Mouse (Mus musculus) left cerebral cortex, adult 2 months (tissue): ENCODE measurements around the gene Slco2b1. TPM values are rescaled to one million over a fixed set of nuclear protein-coding genes. Genes with fewer than 3 reads are reported as not detected.

Experiments used
- DNase-seq, 2 experiments: peaks; one replicate each; pipeline ENCODE4 v3.0.0; 2021 to 2022; ENCODE audit warnings: low spot score in 2 of 2, mixed read lengths in 1 of 2; ENCODE audit errors: extremely low spot score in 1 of 2
- H3K27ac ChIP-seq: fragments of 200-600 bp; 2 replicates; pipeline ENCODE4 v1.8.1; 2022
- H3K4me3 ChIP-seq: fragments of 200-600 bp; 2 replicates; pipeline ENCODE4 v1.8.1; 2022
- CTCF ChIP-seq: fragments of 200-600 bp; IDR thresholded peaks from 2 replicates; pipeline ENCODE4 v1.8.1; 2022; ENCODE audit warnings: antibody characterized with exemption, mild to moderate bottlenecking, moderate library complexity
- intact Hi-C: fragments of 180-260 bp; cut with DNase I; formaldehyde crosslinking; loops from one replicate; pipeline ENCODE4 v1.15.1; 2025
- total RNA-seq, 2 experiments: library from RNA; stranded (reverse); gene quantifications; 2 replicates each; pipeline ENCODE4 v1.2.3; 2021

The Slco2b1 gene
- total RNA-seq, 2 experiments from 2014 or later, result 12.3 to 12.9 TPM

DNA sequence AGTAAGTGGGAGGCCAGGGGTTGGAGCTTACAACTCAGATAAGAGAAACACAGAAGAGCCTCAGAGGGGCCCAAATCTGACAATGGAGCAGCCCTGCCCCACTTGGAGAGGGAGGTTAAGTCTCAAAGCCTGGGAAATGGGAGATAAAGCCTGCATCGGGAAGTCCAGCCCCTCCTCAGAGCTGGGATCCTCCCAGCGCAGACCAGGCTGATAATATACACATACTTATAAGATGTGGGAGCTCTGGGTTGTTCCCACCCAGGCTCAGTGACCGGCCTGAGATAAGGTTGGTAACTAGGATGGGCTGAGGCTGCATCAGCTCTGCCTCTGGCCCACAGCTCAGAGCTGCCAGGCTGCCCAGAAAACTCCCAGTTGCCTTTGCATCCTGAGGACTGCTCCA is 69.1 kb downstream of the Slco2b1 start:
- TF ChIP-seq CTCF, result no peak
- H3K27ac ChIP-seq, result no peak overlapping the region
- no peak overlapping the region for H3K4me3 ChIP-seq
- intact Hi-C loops, result no loop called here
- DNase-seq, result no peak

DNA sequence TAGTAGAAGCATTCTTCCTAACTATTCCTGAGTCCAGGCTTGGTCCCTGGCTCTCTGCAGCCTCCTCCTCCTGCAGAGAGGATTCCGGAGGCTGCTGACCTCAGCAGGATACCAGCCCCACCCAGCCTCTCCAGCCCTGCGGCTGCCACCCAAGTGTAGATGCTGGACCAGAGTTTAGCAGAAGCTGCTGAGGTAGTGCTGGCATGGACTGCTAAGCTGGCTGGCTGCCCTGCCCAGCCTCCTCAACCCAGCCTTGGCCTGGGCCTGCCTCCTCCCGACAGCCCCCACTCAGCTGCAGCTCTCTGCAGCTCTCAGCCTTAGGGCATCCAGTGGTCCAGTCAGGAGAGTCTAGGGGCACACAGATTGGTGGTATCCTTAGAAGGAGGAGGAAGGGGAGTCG is 69.9 kb downstream of the Slco2b1 start:
- H3K27ac ChIP-seq, result no peak overlapping the region
- intact Hi-C loops, result no loop called here
- no peak for TF ChIP-seq CTCF
- no peak for DNase-seq
- no peak overlapping the region for H3K4me3 ChIP-seq

DNA sequence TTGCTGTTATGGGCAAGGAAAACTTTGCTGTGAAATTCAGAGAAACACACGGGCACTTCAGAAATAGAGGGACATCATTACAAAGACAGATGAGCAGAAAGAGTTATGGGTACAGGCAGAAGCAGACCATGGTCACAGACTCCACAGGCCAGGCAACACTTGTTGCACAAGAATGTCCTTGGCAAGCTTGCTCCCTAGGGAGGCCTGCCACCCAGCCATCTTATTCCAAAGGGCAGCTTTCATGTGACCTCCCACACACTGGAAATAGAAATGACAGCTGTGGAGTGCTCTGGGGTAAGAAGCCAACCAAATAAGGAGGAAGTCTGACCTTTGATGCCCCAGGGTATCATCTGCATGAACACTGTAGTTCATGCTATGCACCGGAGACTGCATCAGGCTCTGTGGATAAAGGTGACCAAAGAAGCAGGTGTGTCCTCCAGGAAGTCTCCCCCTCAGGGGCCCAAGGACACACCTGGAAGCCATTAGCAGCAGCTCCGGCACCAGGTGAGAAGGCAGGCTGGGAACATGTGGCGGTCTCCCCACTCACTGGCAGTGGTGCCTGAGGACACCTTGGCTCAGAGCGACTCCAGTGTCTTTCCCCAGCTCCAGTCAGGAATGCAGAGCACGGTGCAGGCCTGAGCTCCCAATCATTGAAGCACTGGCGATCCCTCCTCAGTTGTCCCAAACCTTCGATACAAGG is 77.0 kb downstream of the Slco2b1 start:
- Histone ChIP-seq H3K4me3 (no peak overlapping the region), H3K27ac (no peak overlapping the region)
- intact Hi-C loops, result no loop called here
- no peak for DNase-seq
- no peak for TF ChIP-seq CTCF

DNA sequence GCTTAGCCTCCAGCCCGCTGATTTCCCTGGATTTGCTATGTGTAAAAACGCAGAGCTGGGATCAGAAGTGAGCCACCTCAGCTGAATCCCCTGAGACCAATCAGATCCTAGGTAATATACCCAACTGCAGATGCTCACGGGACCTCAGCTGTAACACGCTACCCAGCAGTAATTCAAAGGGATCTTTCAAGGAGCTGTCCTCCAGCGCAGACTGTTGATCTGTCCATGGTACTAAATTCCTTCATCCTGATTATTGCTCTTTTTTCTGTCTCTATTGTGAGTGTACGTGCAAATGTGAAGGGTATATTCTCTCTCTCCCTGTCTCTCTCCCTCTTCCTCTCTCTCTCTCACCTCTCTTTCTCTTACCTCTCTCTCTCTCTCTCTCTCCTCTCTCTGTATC is 78.9 kb downstream of the Slco2b1 start:
- intact Hi-C loops, result no loop called here
- no peak for TF ChIP-seq CTCF
- H3K4me3 ChIP-seq, result no peak overlapping the region

DNA sequence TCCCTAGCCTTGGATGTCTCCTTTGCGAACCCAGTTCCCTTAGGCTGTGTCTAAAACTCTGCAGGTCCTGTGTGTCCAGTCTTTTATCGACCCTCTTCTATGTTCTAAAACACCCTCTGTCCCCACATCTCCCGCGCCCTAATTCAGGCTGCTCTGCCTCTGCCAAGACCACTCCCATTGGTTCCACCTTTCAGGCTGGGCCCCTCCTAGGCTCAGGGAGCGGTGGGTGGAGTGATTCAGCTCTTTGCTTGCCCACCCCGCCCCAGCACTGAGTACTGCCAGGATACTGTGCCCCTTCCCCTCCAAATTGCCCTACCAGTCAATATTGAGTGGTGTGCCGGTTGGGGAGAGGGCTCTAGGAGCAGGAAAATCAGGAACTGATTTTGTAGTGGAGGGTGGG is 83.8 kb downstream of the Slco2b1 start:
- intact Hi-C loops, result loop anchor here (10.0 kb wide), 1 partner anchor 377 kb away; the partner anchor contains the start of gene Chrdl2
- Histone ChIP-seq H3K4me3 (no peak overlapping the region), H3K27ac (no peak overlapping the region)
- TF ChIP-seq CTCF, result no peak
- DNase-seq, result no peak

More for the DNA sequence above, 78.9 kb downstream of the Slco2b1 start:
- no peak overlapping the region for H3K27ac ChIP-seq
- DNase-seq, result no peak

DNA sequence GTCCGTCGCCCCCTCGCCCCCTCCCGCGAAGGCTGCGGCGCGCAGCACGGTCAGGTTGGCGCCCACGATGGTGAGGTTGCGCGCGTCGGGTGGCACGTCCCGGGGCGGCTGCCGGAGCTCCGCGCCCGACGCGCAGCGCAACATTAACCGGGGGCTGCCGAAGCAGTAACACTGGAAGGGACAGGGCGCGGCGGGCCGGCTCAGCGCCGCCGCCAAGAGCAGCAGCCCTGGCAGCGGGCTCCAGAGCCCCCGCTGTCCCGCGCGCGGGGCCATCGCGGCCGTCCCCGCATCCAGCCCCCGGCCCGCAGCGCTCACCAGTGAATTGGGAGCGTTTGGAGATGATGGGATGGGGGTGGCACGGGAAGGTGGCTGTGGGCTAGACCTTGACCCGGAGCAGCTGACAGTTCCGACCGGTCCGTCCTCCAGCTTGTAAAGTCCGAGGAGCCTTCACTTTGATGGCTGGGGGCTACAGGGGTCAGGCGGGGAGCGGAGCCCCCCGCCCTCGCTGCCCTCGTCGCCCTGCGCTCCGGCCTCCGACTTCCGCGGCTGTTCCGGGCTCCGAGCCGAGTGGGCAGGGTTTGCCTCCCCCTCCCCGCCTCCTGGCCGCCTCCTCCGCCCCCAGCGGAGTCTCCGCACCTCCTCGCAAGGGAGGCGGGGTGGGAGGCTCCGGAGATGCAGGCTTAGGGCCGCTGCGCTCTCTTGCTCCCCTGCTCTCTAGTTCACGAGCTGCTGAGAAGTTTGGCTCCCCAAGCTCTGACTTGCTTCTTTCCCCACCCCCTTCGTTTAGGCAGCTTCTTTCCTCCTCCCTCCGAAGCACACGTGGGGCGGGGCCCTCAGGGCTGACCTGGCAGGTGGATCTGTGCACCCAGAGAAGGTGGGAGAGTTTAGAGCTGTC is 84.5 kb downstream of the Slco2b1 start, which contains the start of gene Tpbgl:
Gene Tpbgl (minus strand): TSS at position 728 of the 895 bp plus-strand sequence.
- peak; percentile 34 to 53 for DNase-seq
- TF ChIP-seq CTCF, result no peak
- no peak within 1 kb of the TSS for H3K27ac ChIP-seq
- intact Hi-C loops, result loop anchor here (10.0 kb wide), 1 partner anchor 378 kb away; the partner anchor contains the start of gene Chrdl2
- peak within 1 kb of the TSS; percentile 49 for H3K4me3 ChIP-seq

DNA sequence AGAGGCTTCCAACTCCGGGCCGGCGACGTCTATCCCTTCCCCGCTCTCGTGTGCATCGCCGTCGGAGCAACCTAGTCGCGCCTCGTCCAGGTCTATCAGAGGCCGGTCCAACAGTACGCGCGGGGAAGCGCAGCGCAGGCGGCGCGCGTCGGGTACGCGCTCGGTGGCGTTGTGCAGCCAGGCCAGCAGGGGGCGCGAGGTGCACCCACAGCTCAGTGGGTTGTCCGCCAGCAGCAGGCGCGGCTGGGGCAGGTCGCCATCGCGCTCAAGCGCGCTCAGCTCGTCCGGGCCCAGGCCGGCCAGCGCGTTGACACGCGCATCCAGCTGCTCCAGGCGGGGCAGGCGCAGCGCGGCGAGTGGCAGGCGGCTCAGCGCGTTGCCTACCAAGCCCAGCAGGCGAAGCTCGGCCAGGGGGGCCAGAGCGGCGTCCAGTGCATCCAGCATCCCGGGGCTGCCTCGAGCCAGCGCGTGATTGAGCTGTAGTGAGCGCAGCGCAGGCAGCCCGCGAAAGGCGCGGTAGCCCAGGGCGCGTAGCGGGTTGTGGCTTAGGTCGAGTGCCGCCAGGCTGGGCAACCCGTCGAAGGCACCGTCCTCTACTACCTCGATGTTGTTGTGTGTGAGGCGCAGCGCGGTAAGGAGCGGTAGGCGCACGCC is 85.3 kb downstream of the Slco2b1 start:
- intact Hi-C loops, result loop anchor here (2.0 to 10.0 kb wide), 3 partner anchors 83 to 379 kb away; partner anchors contain the start of gene Chrdl2
- Histone ChIP-seq H3K27ac (no peak overlapping the region), H3K4me3 (peak overlapping the region; percentile 49)
- peak; percentile 96 for TF ChIP-seq CTCF
- DNase-seq, result peak; percentile 87 to 92

DNA sequence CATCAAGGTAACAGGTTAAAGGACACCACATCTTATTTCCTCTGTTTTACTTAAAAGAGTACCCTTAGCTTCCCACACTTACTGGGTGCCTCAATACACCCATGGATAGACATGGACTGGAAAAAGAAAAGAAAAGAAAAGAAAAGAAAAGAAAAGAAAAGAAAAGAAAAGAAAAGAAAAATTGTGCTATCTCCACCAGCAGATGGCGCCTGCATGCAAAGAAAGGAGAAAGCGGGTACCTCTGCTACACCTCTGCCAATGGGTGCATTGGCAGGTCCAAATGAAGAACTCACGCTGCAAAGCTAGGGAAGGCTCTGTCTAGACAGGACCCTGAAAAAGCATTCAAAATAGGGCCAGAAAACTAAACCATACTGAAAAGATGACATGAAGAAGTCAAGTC is 92.3 kb downstream of the Slco2b1 start:
- Histone ChIP-seq H3K4me3 (no peak overlapping the region), H3K27ac (no peak overlapping the region)
- TF ChIP-seq CTCF, result peak; percentile 78
- intact Hi-C loops, result loop anchor here (1.0 to 2.0 kb wide), 2 partner anchors 92 to 179 kb away; partner anchors contain the start of gene Slco2b1
- peak in 1 of 2 experiments; percentile 42 for DNase-seq

DNA sequence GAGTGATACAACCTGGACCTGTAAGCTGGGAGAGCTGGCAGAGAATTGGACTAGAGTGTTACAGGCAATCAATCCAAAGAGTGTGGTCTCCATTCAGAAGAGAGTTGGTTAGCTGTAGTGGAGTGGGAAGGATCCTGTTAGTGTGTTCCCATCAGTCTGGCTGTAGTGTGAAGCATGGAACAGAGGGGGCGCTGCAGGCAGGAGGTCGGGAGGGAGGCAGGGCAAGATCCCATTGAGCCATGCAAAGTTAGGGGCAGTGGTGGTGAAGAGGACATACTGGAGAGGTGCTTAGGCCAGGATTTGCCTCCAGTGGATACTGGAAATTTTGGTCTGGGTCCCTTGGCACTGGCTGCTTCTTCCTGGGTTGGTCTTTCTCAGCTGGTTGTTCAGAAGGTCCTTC is 92.9 kb downstream of the Slco2b1 start:
- intact Hi-C loops, result loop anchor here (2.0 kb wide), 1 partner anchor 93 kb away; the partner anchor contains the start of gene Slco2b1

More for the DNA sequence above, 92.9 kb downstream of the Slco2b1 start:
- Histone ChIP-seq H3K4me3 (no peak overlapping the region), H3K27ac (no peak overlapping the region)
- no peak for TF ChIP-seq CTCF
- no peak for DNase-seq

Other genes starting within 250 kb of the Slco2b1 start
- 1 to 10 TPM; 2.3 to 2.7 TPM for gene Klhl35, start 245.3 kb downstream of the Slco2b1 start, total RNA-seq
- 100 to 1,000 TPM; 223 to 241 TPM for gene Rps3, start 227.6 kb downstream of the Slco2b1 start, total RNA-seq
- 100 to 1,000 TPM; 193 to 197 TPM for gene Arrb1, start 175.9 kb downstream of the Slco2b1 start, total RNA-seq
- 1 to 10 TPM; 3.4 to 4.5 TPM for gene Tpbgl, start 84.2 kb downstream of the Slco2b1 start, total RNA-seq
- gene Olfr520, start 18.9 kb upstream of the Slco2b1 start, total RNA-seq, result not detected
- gene Olfr521, start 52.2 kb upstream of the Slco2b1 start, total RNA-seq, result not detected
- gene Neu3, start 117.1 kb upstream of the Slco2b1 start, total RNA-seq, result 1 to 10 TPM; 2.8 to 2.9 TPM
- gene Xrra1, start 147.8 kb upstream of the Slco2b1 start, total RNA-seq, result 1 to 10 TPM in 1 of 2 experiments, under 1 TPM in 1; 0.77 to 1.6 TPM
- 10 to 100 TPM; 86.4 to 90.6 TPM for gene Spcs2, start 152.1 kb upstream of the Slco2b1 start, total RNA-seq